Mouse (Mus musculus) hindbrain, embryonic 11.5 days (tissue): Measurements from ENCODE around the gene Slc22a2. TPM values are rescaled to one million over a fixed set of nuclear protein-coding genes. Genes with fewer than 3 reads are reported as not detected.

ENCODE experiments used
- ATAC-seq: fragments of 200-750 bp; cut with Nextera tagmentation; 2 replicates; pipeline ENCODE4 v1.8.0; 2017; ENCODE audit warnings: mild to moderate bottlenecking, moderate TSS enrichment, moderate library complexity; ENCODE audit not compliant: low FRiP score
- DNase-seq: peaks from one replicate; pipeline ENCODE4 v3.0.0-alpha.2; 2015; ENCODE audit warnings: low spot score
- H3K27ac ChIP-seq: fragments of 300-500 bp; sonication (generic); 2 replicates; pipeline ENCODE4 v1.5.1; 2014; ENCODE audit warnings: mild to moderate bottlenecking, low read depth, low read length
- H3K27me3 ChIP-seq: fragments of 300-500 bp; sonication (generic); 2 replicates; pipeline ENCODE4 v1.6.1; 2014; ENCODE audit warnings: mild to moderate bottlenecking, low read length, moderate library complexity, mixed read lengths; ENCODE audit not compliant: control insufficient read depth, insufficient read depth
- H3K36me3 ChIP-seq: fragments of 300-500 bp; sonication (generic); 2 replicates; pipeline ENCODE4 v1.6.1; 2014; ENCODE audit warnings: mild to moderate bottlenecking, low read length, moderate library complexity, mixed read lengths; ENCODE audit not compliant: control insufficient read depth, insufficient read depth
- H3K4me1 ChIP-seq: fragments of 300-500 bp; sonication (generic); replicated peaks from 2 replicates; pipeline ENCODE4 v1.6.1; 2014; ENCODE audit warnings: low read length, mixed read lengths; ENCODE audit not compliant: control insufficient read depth, insufficient read depth
- H3K4me2 ChIP-seq: fragments of 300-500 bp; sonication (generic); replicated peaks from 2 replicates; pipeline ENCODE4 v1.6.1; 2014; ENCODE audit warnings: mild to moderate bottlenecking, low read depth, low read length
- H3K4me3 ChIP-seq: fragments of 300-500 bp; sonication (generic); 2 replicates; pipeline ENCODE4 v1.5.1; 2014; ENCODE audit warnings: low read depth, low read length
- H3K9ac ChIP-seq: fragments of 300-500 bp; sonication (generic); 2 replicates; pipeline ENCODE4 v1.6.1; 2014; ENCODE audit warnings: low read depth, low read length
- H3K9me3 ChIP-seq: fragments of 300-500 bp; sonication (generic); 2 replicates; pipeline ENCODE4 v1.6.1; 2016; ENCODE audit warnings: low read length; ENCODE audit not compliant: control insufficient read depth
- WGBS: fragments of 180-500 bp; shearing (Covaris S2); extraction: QIAGEN DNeasy Blood & Tissue Kit; methylation state at CpG from one replicate; pipeline ENCODE4 v1.1.7; 2014; 5-methylcytosine and 5-hydroxymethylcytosine counted together
- polyA plus RNA-seq: library from polyadenylated mRNA; unstranded; fragments of >200 nt; fragmentation: Nextera tagmentation; extraction: Ambion mirVana; gene quantifications from 2 replicates; pipeline ENCODE4 v1.2.1, GENCODE M21; 2014

The Slc22a2 gene
- polyA plus RNA-seq, 1 experiment from 2014 or later: not detected

- WGBS: 69% methylated on average over 4 of the region's 4 CpGs
- DNase-seq: no peak
- no peak overlapping the region for H3K9ac ChIP-seq
- H3K27ac ChIP-seq: no peak overlapping the region
- ATAC-seq: no peak
- no peak overlapping the region for H3K4me2 ChIP-seq
- H3K27me3 ChIP-seq: no peaks in the 10 kb centered on the region
- H3K4me1 ChIP-seq: no peaks in the 10 kb centered on the region
- no peaks in the 10 kb centered on the region for H3K9me3 ChIP-seq
- H3K4me3 ChIP-seq: no peak overlapping the region
- no peaks in the 10 kb centered on the region for H3K36me3 ChIP-seq
These were observed 31.5 kb downstream of the Slc22a2 start for GRCm38 (mm10) chr17:12615429-12615828.

- no peaks in the 10 kb centered on the region for H3K27me3 ChIP-seq
- no peak for DNase-seq
- H3K9ac ChIP-seq: no peak overlapping the region
- H3K4me3 ChIP-seq: no peak overlapping the region
- H3K4me2 ChIP-seq: no peak overlapping the region
- 93% methylated on average over 2 of the region's 2 CpGs for WGBS
- no peak for ATAC-seq
- H3K27ac ChIP-seq: no peak overlapping the region
- H3K4me1 ChIP-seq: no peaks in the 10 kb centered on the region
- H3K36me3 ChIP-seq: no peaks in the 10 kb centered on the region
- H3K9me3 ChIP-seq: no peaks in the 10 kb centered on the region
These were observed 35.7 kb downstream of the Slc22a2 start for GRCm38 (mm10) chr17:12619641-12620040.

- H3K27me3 ChIP-seq: 0 out of 2 replicates have a peak, but pooled peaks cover 2% of the 10 kb centered on the region
- WGBS: 88% methylated on average over 4 of the region's 4 CpGs
- ATAC-seq: no peak
- no peak overlapping the region for H3K27ac ChIP-seq
- peaks cover 4% of the 10 kb centered on the region; the same call in 1 of the 2 replicates for H3K9me3 ChIP-seq
- no peak overlapping the region for H3K4me3 ChIP-seq
- H3K9ac ChIP-seq: no peak overlapping the region
- no peak overlapping the region for H3K4me2 ChIP-seq
- H3K4me1 ChIP-seq: no peaks in the 10 kb centered on the region; the same call in 1 of the 2 replicates
- DNase-seq: no peak
- H3K36me3 ChIP-seq: no peaks in the 10 kb centered on the region
These were observed 44.1 kb downstream of the Slc22a2 start for GRCm38 (mm10) chr17:12627983-12628382.

DNA sequence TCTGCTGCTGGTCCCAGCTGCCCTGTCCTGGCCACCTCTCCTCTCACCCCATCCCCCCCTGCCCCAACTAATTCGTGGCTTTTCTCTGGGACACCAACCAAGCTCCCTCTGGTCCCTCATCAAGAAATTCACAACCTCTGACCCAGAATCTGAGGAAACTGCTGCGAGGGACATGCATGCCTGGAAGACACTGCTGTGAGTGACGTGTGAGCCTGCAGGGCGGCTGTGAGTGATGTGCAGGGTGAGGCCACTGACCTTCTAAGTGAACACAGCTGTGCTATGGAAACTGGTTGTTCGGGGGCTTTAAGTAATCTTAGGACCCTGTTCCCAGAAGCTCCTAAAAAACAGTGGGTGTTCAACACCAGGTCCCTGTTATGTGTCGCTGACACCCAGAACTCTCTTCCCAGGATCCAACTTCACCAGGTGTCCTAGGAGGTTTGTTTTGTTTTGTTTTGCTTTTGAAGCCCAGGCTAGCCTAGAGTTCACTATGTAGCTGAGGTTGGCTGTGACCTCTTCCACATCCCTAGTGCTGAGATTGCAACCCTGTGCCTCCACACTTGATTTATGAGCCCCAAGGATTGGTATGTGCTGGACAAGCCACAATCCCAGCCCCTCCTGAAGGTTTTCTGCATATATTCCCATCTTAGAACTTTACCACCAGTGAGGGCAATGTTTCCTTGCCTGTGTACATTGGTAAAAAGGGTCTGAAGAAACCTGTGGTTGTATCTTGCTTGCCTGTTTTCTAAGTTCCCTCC lies 47.2 kb downstream of the Slc22a2 start:
- H3K4me3 ChIP-seq: no peak overlapping the region
- no peak overlapping the region for H3K9ac ChIP-seq
- 0 out of 2 replicates have a peak, but pooled peaks cover 2% of the 10 kb centered on the region for H3K27me3 ChIP-seq
- H3K27ac ChIP-seq: no peak overlapping the region
- no peaks in the 10 kb centered on the region; the same call in 1 of the 2 replicates for H3K4me1 ChIP-seq
- no peaks in the 10 kb centered on the region for H3K36me3 ChIP-seq
- 27% methylated on average over 6 of the region's 6 CpGs for WGBS
- H3K9me3 ChIP-seq: no peaks in the 10 kb centered on the region
- ATAC-seq: no peak
- DNase-seq: peak; percentile 20
- no peak overlapping the region for H3K4me2 ChIP-seq

DNA sequence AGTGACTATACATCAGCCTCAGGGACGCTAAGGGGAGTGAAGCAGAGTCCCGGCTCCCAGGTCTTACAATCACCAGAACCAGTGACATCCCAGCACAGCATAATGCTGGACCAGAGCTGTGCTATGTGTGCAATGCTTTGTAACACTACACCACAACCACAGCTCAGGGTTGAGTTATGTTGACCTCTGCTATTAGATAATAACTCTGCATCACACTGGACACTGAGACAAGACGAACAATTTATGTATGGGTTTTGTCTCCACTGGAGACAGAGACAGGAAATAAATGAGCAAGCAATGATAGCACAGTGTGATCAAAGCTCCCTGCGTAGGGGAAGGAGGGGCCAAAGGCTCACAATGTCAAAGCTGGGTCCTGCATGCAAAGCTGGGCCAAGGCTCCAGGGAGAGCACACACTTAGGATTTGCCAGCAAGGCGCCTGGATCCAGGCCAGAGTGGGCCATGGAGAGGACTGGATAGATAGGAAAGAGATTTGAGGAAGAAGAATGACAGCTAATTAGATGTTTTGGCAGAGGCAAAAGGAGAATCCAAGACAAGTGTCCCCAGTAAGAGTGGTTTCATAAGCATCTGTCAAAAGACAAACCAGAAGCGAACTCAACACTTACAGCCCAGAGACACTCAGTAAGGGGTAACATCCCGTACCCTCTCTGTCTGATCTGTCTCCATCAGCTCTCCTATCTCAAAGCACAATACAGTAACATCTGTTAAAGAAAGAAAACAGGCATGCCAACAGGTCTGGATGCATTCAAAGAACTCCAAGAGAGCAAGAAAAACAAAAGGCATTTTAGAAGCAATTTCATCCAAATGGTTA lies 48.1 kb downstream of the Slc22a2 start:
- no peak overlapping the region for H3K9ac ChIP-seq
- no peaks in the 10 kb centered on the region; the same call in 1 of the 2 replicates for H3K4me1 ChIP-seq

DNA sequence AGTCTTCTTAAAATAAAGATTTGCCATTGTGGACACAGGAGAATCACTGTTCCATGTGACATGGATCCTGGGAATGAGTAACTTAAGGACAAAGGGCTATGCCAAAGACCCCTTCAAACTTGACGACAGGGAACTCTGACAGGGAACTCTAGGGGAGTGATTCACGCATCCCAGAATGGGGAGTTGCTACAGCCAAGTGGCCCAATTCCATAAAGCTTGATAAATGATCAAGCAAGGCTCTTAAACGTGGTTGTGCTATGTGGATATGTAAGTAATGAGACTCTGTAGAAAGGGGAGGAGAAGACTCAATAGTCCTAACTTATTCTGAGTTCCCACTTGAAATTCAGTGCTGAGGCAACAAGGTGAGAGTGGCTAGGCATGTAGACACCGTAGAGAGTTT lies 50.9 kb downstream of the Slc22a2 start:
- WGBS: 66% methylated on average over 4 of the region's 4 CpGs
- Histone ChIP-seq H3K27ac (no peak overlapping the region), H3K9me3 (no peaks in the 10 kb centered on the region), H3K4me2 (no peak overlapping the region), H3K36me3 (no peaks in the 10 kb centered on the region), H3K27me3 (0 out of 2 replicates have a peak, but pooled peaks cover 2% of the 10 kb centered on the region), H3K9ac (no peak overlapping the region), H3K4me3 (no peak overlapping the region), H3K4me1 (no peaks in the 10 kb centered on the region; the same call in 1 of the 2 replicates)
- ATAC-seq: no peak
- no peak for DNase-seq

More for the DNA sequence above, 48.1 kb downstream of the Slc22a2 start:
- no peak overlapping the region for H3K4me3 ChIP-seq
- H3K27me3 ChIP-seq: 0 out of 2 replicates have a peak, but pooled peaks cover 2% of the 10 kb centered on the region
- WGBS: 41% methylated on average over 7 of the region's 7 CpGs
- H3K4me2 ChIP-seq: no peak overlapping the region
- no peak for DNase-seq
- ATAC-seq: no peak
- no peaks in the 10 kb centered on the region for H3K36me3 ChIP-seq
- no peaks in the 10 kb centered on the region for H3K9me3 ChIP-seq
- H3K27ac ChIP-seq: no peak overlapping the region

DNA sequence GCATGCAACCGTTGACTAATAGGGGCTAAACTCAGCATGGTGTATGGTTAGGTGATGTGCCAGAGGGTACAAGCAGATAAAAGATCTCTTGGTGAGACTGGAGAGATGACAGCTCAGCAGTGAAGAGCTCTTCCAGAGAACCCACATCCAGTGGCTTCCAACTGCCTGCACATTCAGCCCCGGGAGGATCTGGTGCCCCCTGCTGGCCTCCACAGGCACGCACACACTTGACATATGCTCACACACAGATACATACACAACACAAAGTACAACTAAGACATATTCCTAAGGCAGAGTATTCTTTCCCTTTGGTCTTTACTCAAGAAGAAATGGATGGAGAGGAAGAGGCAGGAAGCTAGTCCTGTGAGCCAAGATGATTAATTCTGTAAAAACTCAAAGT lies 55.7 kb downstream of the Slc22a2 start:
- no peak for DNase-seq
- WGBS: 94% methylated on average over 3 of the region's 3 CpGs
- ATAC-seq: no peak

GRCm38 (mm10) chr17:12641087-12641486 lies 57.2 kb downstream of the Slc22a2 start:
- Histone ChIP-seq H3K27me3 (no peaks in the 10 kb centered on the region), H3K36me3 (no peaks in the 10 kb centered on the region), H3K4me3 (no peak overlapping the region), H3K4me2 (no peak overlapping the region), H3K9ac (no peak overlapping the region), H3K4me1 (no peaks in the 10 kb centered on the region), H3K27ac (no peak overlapping the region), H3K9me3 (no peaks in the 10 kb centered on the region)
- whole genome bisulfite sequencing: 79% methylated on average over 4 of the region's 4 CpGs
- DNase-seq (no peak), ATAC-seq (no peak)

More for the DNA sequence above, 55.7 kb downstream of the Slc22a2 start:
- Histone ChIP-seq H3K36me3 (no peaks in the 10 kb centered on the region), H3K9me3 (no peaks in the 10 kb centered on the region), H3K27ac (no peak overlapping the region), H3K9ac (no peak overlapping the region), H3K4me3 (no peak overlapping the region), H3K4me2 (no peak overlapping the region), H3K4me1 (no peaks in the 10 kb centered on the region), H3K27me3 (no peaks in the 10 kb centered on the region)
